Mouse (Mus musculus) cortical plate, adult 2 months (tissue): ENCODE measurements around the gene Rs1.

Source experiments
- CTCF ChIP-seq: fragments of 200-500 bp; IDR thresholded peaks from 2 replicates; pipeline ENCODE4 v1.5.1; 2011; ENCODE audit warnings: mild to moderate bottlenecking, control low read depth, low read length; ENCODE audit not compliant: insufficient read depth; ENCODE audit errors: extremely low read depth
- POLR2A ChIP-seq: fragments of 200-500 bp; IDR thresholded peaks from 2 replicates; pipeline ENCODE4 v1.6.1; 2011; ENCODE audit warnings: mild to moderate bottlenecking, low read length, control low read depth; ENCODE audit not compliant: insufficient read depth; ENCODE audit errors: extremely low read depth

- no peak for TF ChIP-seq CTCF
- no peak for TF ChIP-seq POLR2A
Observed at GRCm38 (mm10) chrX:160748653-160749052, 19.2 kb upstream of the Rs1 start.
